26 mouse cellular contexts compared by ENCODE assay signal in genomic region chr7:44221601-44222000, GRCm38 (mm10). TPM values are rescaled to one million over a fixed set of nuclear protein-coding genes. Genes with fewer than 3 reads are reported as not detected.
DNase-seq lines count a peak whose midpoint lies in the region; ATAC-seq and TF ChIP-seq lines count a peak whose summit lies in the region.
"Not testable (repeated sequence)": the region's sequence is repeated elsewhere in the genome, so short reads cannot be mapped to it uniquely, and the experiment has no call there.
"Had no signal": no experiment of that assay in that cellular context is flagged by ENCODE, and none has a peak within 500 bp of the region (broad histone marks: within the 10 kb centered on the region; RNA-seq: fewer than 3 reads in every experiment).

No protein-coding gene starts in this region.

- ATAC-seq in erythroblast, adult 5-6 weeks (replicated peaks; ENCODE audit: low FRiP score, poor library complexity, severe bottlenecking): 0 out of 2 replicates have a peak, but pooled peaks have one; percentile 30
- peak; percentile 39; the same call in 1 of the 2 replicates for ATAC-seq in heart, embryonic 12.5 days (ENCODE audit: insufficient number of reproducible peaks, low FRiP score)
- ATAC-seq in intestine, embryonic 16.5 days: peak; percentile 82
- ATAC-seq in liver, embryonic 12.5 days: peak; percentile 52; the same call in 1 of the 2 replicates
- ATAC-seq in stomach, embryonic 15.5 days (ENCODE audit: insufficient read depth, low FRiP score, low read depth): peak; percentile 54; the same call in 1 of the 2 replicates

- not testable (repeated sequence) for H3K79me2 ChIP-seq in MEL (ENCODE audit: control insufficient read depth, insufficient read depth, low read length, poor library complexity)

- not testable (repeated sequence) for TF ChIP-seq POLR2A in MEL (IDR thresholded peaks at IDR 0.05; ENCODE audit: control insufficient read depth in 1 of 2, insufficient read depth in 1 of 2, low read depth in 1 of 2, low read length in 2 of 2, poor library complexity in 1 of 2); small intestine, adult 2 months (IDR thresholded peaks at IDR 0.05; ENCODE audit: low read depth, low read length)

- not testable (repeated sequence) for H3K9ac ChIP-seq in MEL (ENCODE audit: control insufficient read depth, low read depth, low read length, poor library complexity, severe bottlenecking); heart, embryonic 12.5 days; intestine, embryonic 16.5 days (ENCODE audit: low read depth, low read length); liver, embryonic 12.5 days; stomach, embryonic 15.5 days

- WGBS in heart, embryonic 12.5 days: 57% methylated on average over 8 of the region's 10 CpGs
- WGBS in intestine, embryonic 16.5 days: 59% methylated on average over 8 of the region's 10 CpGs
- WGBS in large intestine, adult 2 months: 37% methylated on average over 10 of the region's 10 CpGs
- 47% methylated on average over 9 of the region's 10 CpGs for WGBS in liver, embryonic 12.5 days (ENCODE audit: insufficient replicate concordance)
- WGBS in small intestine, adult 2 months: 28% methylated on average over 9 of the region's 10 CpGs
- 62% methylated on average over 9 of the region's 10 CpGs for WGBS in stomach, embryonic 15.5 days

- peaks cover 0 to 18% of the 10 kb centered on the region in 2 experiments; a peak in 2 of 4 replicates for H3K4me1 ChIP-seq in MEL (ENCODE audit: control insufficient read depth in 1 of 2, insufficient read depth in 2 of 2, low read length in 2 of 2)
- not testable (repeated sequence) for H3K4me1 ChIP-seq in heart, embryonic 12.5 days (replicated peaks); intestine, embryonic 16.5 days (ENCODE audit: control insufficient read depth, insufficient read depth, low read length); liver, embryonic 12.5 days; stomach, embryonic 15.5 days
- peaks cover 15% of the 10 kb centered on the region; the same call in 1 of the 2 replicates for H3K4me1 ChIP-seq in small intestine, adult 2 months (ENCODE audit: control insufficient read depth, insufficient read depth, insufficient read length, low read length)

- not testable (repeated sequence) for H3K4me2 ChIP-seq in heart, embryonic 12.5 days; intestine, embryonic 16.5 days (ENCODE audit: low read depth, low read length); stomach, embryonic 15.5 days
- peak overlapping the region; percentile 3; the same call in 1 of the 2 replicates for H3K4me2 ChIP-seq in liver, embryonic 12.5 days

- not testable (repeated sequence) for TF ChIP-seq RAD21 in MEL (IDR thresholded peaks at IDR 0.05; ENCODE audit: low read depth, low read length)

- not testable (repeated sequence) for H3K9me3 ChIP-seq in MEL (replicated peaks; ENCODE audit: insufficient read depth, low read length); heart, embryonic 12.5 days (replicated peaks); intestine, embryonic 16.5 days (ENCODE audit: control insufficient read depth, low read length); liver, embryonic 12.5 days (replicated peaks); stomach, embryonic 15.5 days

- not testable (repeated sequence) for H3K27me3 ChIP-seq in MEL (ENCODE audit: control insufficient read depth in 1 of 2, insufficient read depth in 2 of 2, low read length in 2 of 2); heart, embryonic 12.5 days (replicated peaks); intestine, embryonic 16.5 days (replicated peaks; ENCODE audit: control insufficient read depth, insufficient read depth, low read length); liver, embryonic 12.5 days (replicated peaks); small intestine, adult 2 months (ENCODE audit: control insufficient read depth, insufficient read depth, low read length); stomach, embryonic 15.5 days (replicated peaks)

- TF ChIP-seq EP300 in MEL (IDR thresholded peaks at IDR 0.05; ENCODE audit: low read depth in 1 of 2, low read length in 2 of 2): not testable (repeated sequence)

- DNase-seq in MEL (ENCODE audit: low read depth, low spot score): peak; percentile 41
- DNase-seq in large intestine, adult 2 months (ENCODE audit: low read depth, low spot score): peak; percentile 57

- not testable (repeated sequence) for H3K27ac ChIP-seq in MEL (ENCODE audit: control insufficient read depth, low read depth, low read length); heart, embryonic 12.5 days (ENCODE audit: poor library complexity, severe bottlenecking); intestine, embryonic 16.5 days (ENCODE audit: low read length); liver, embryonic 12.5 days; stomach, embryonic 15.5 days
- peak overlapping the region; percentile 6; the same call in 1 of the 2 replicates for H3K27ac ChIP-seq in small intestine, adult 2 months (ENCODE audit: insufficient read depth, low read depth, low read length)

- TF ChIP-seq CTCF in MEL (IDR thresholded peaks at IDR 0.05 in 2 of 3, conservative IDR thresholded peaks at IDR 0.05 in 1 of 3; ENCODE audit: control insufficient read depth in 1 of 3, insufficient read depth in 1 of 3, low read depth in 2 of 3, low read length in 3 of 3, poor library complexity in 1 of 3, severe bottlenecking in 1 of 3); small intestine, adult 2 months (IDR thresholded peaks at IDR 0.05; ENCODE audit: extremely low read depth, insufficient read length, insufficient replicate concordance, low read depth, low read length): not testable (repeated sequence)

- H3K36me3 ChIP-seq in MEL (ENCODE audit: control insufficient read depth in 1 of 2, insufficient read depth in 2 of 2, low read length in 2 of 2); heart, embryonic 12.5 days; intestine, embryonic 16.5 days (ENCODE audit: control insufficient read depth, insufficient read depth, low read length); liver, embryonic 12.5 days; small intestine, adult 2 months (ENCODE audit: control insufficient read depth, insufficient read depth, low read length); stomach, embryonic 15.5 days: not testable (repeated sequence)

- not testable (repeated sequence) for H3K4me3 ChIP-seq in MEL (ENCODE audit: control insufficient read depth in 1 of 2, insufficient read depth in 1 of 2, low read depth in 2 of 2, low read length in 2 of 2); heart, embryonic 12.5 days; intestine, embryonic 16.5 days (ENCODE audit: low read length); liver, embryonic 12.5 days; small intestine, adult 2 months (ENCODE audit: low read depth, low read length); stomach, embryonic 15.5 days (replicated peaks)

RNA-seq across cellular contexts. Expression of gene Klk1, which starts 3.6 kb away (rescaled TPM):
- total RNA-seq in MEL (2012; rRNA removed): not detected in 2 replicates
- not detected for polyA plus RNA-seq in MEL (2012; ENCODE audit: insufficient read depth in 1 of 2, insufficient read length in 2 of 2, low read depth in 1 of 2, low replicate concordance in 2 of 2, missing spikeins in 1 of 2)
- not detected in 2 replicates for total RNA-seq in erythroblast, adult 5-6 weeks (2015; ENCODE audit: low replicate concordance)
- total RNA-seq in erythroblast, adult 5-6 weeks (2017; ENCODE audit: low replicate concordance): not detected in 2 replicates
- not detected in 2 replicates for polyA plus RNA-seq in heart, embryonic 12.5 days (2016; fragmentation: Nextera tagmentation; extraction: Ambion mirVana)
- 44.2 and 51.8 TPM in 2 replicates for polyA plus RNA-seq in intestine, embryonic 16.5 days (2015; fragmentation: Nextera tagmentation; extraction: Ambion mirVana)
- polyA plus RNA-seq in large intestine, adult 2 months (2012; rRNA removed): 389 and 435 TPM in 2 replicates
- not detected in 2 replicates for polyA plus RNA-seq in liver, embryonic 12.5 days (2016; fragmentation: Nextera tagmentation; extraction: Ambion mirVana)
- polyA plus RNA-seq in small intestine, adult 2 months (2012; rRNA removed): 153 and 2,676 TPM in 2 replicates
- 16.1 and 19.4 TPM in 2 replicates for polyA plus RNA-seq in stomach, embryonic 15.5 days (2015; fragmentation: Nextera tagmentation; extraction: Ambion mirVana)
- total RNA-seq: adrenal gland, postnatal 36 days; CH12.LX; forebrain, postnatal 0 days; G1E had no signal
- polyA plus RNA-seq: activated CD4-positive, CD25-positive, alpha-beta regulatory T cell, adult 4 months; cortical plate, adult 2 months; embryonic facial prominence, embryonic 10.5 days; embryonic facial prominence, embryonic 12.5 days; embryonic facial prominence, embryonic 14.5 days; erythroblast, embryonic 14.5 days; forebrain, embryonic 11.5 days; forebrain, embryonic 13.5 days; forebrain, embryonic 15.5 days; forebrain, postnatal 0 days; G1E had no signal

RNA-seq across cellular contexts. Expression of gene Klk1b5, which starts 5.9 kb away (rescaled TPM):
- not detected in 2 replicates for total RNA-seq in MEL (2012; rRNA removed)
- not detected for polyA plus RNA-seq in MEL (2012; ENCODE audit: insufficient read depth in 1 of 2, insufficient read length in 2 of 2, low read depth in 1 of 2, low replicate concordance in 2 of 2, missing spikeins in 1 of 2)
- total RNA-seq in erythroblast, adult 5-6 weeks (2015; ENCODE audit: low replicate concordance): not detected in 2 replicates
- total RNA-seq in erythroblast, adult 5-6 weeks (2017; ENCODE audit: low replicate concordance): not detected in 2 replicates
- polyA plus RNA-seq in heart, embryonic 12.5 days (2016; fragmentation: Nextera tagmentation; extraction: Ambion mirVana): not detected in 2 replicates
- polyA plus RNA-seq in intestine, embryonic 16.5 days (2015; fragmentation: Nextera tagmentation; extraction: Ambion mirVana): 0.10 and 0.16 TPM in 2 replicates
- polyA plus RNA-seq in large intestine, adult 2 months (2012; rRNA removed): 0.06 and 0.12 TPM in 2 replicates
- not detected in 2 replicates for polyA plus RNA-seq in liver, embryonic 12.5 days (2016; fragmentation: Nextera tagmentation; extraction: Ambion mirVana)
- polyA plus RNA-seq in small intestine, adult 2 months (2012; rRNA removed): 0.28 and 19.2 TPM in 2 replicates
- polyA plus RNA-seq in stomach, embryonic 15.5 days (2015; fragmentation: Nextera tagmentation; extraction: Ambion mirVana): 0.13 and 0.15 TPM in 2 replicates
- total RNA-seq: adrenal gland, adult 18-20 months; adrenal gland, adult 8-10 months; adrenal gland, postnatal 14 days; adrenal gland, postnatal 36 days; CH12.LX; forebrain, postnatal 0 days; G1E had no signal
- polyA plus RNA-seq: activated CD4-positive, CD25-positive, alpha-beta regulatory T cell, adult 4 months; CD4-positive, CD25-positive, alpha-beta regulatory T cell, adult 4 months; cerebellum, adult 2 months; cortical plate, adult 2 months; embryonic facial prominence, embryonic 10.5 days; embryonic facial prominence, embryonic 12.5 days; embryonic facial prominence, embryonic 14.5 days; erythroblast, embryonic 14.5 days; forebrain, embryonic 11.5 days; forebrain, embryonic 13.5 days; forebrain, embryonic 15.5 days; forebrain, postnatal 0 days; G1E had no signal

RNA-seq across cellular contexts. Expression of gene Klk1b4, which starts 14.4 kb away (rescaled TPM):
- total RNA-seq in MEL (2012; rRNA removed): not detected in 2 replicates
- polyA plus RNA-seq in MEL (2012; ENCODE audit: insufficient read depth in 1 of 2, insufficient read length in 2 of 2, low read depth in 1 of 2, low replicate concordance in 2 of 2, missing spikeins in 1 of 2): not detected
- total RNA-seq in erythroblast, adult 5-6 weeks (2015; ENCODE audit: low replicate concordance): not detected in 2 replicates
- total RNA-seq in erythroblast, adult 5-6 weeks (2017; ENCODE audit: low replicate concordance): not detected in 2 replicates
- polyA plus RNA-seq in heart, embryonic 12.5 days (2016; fragmentation: Nextera tagmentation; extraction: Ambion mirVana): not detected in 2 replicates
- 0.16 and 0.37 TPM in 2 replicates for polyA plus RNA-seq in intestine, embryonic 16.5 days (2015; fragmentation: Nextera tagmentation; extraction: Ambion mirVana)
- not detected in 2 replicates for polyA plus RNA-seq in large intestine, adult 2 months (2012; rRNA removed)
- not detected in 2 replicates for polyA plus RNA-seq in liver, embryonic 12.5 days (2016; fragmentation: Nextera tagmentation; extraction: Ambion mirVana)
- 10.1 TPM in 1 of 2 replicates, not detected in the other for polyA plus RNA-seq in small intestine, adult 2 months (2012; rRNA removed)
- 0.22 and 0.32 TPM in 2 replicates for polyA plus RNA-seq in stomach, embryonic 15.5 days (2015; fragmentation: Nextera tagmentation; extraction: Ambion mirVana)
- total RNA-seq: adrenal gland, adult 18-20 months; adrenal gland, adult 8-10 months; adrenal gland, postnatal 14 days; adrenal gland, postnatal 36 days; CH12.LX; forebrain, postnatal 0 days; G1E had no signal
- polyA plus RNA-seq: activated CD4-positive, CD25-positive, alpha-beta regulatory T cell, adult 4 months; CD4-positive, CD25-positive, alpha-beta regulatory T cell, adult 4 months; cerebellum, adult 2 months; cortical plate, adult 2 months; embryonic facial prominence, embryonic 10.5 days; embryonic facial prominence, embryonic 12.5 days; embryonic facial prominence, embryonic 14.5 days; erythroblast, embryonic 14.5 days; forebrain, embryonic 11.5 days; forebrain, embryonic 13.5 days; forebrain, embryonic 15.5 days; forebrain, postnatal 0 days; G1E had no signal

RNA-seq across cellular contexts. Expression of gene Gm36864, which starts 14.4 kb away (rescaled TPM):
- total RNA-seq in MEL (2012; rRNA removed): not detected in 2 replicates
- under 1 TPM in 1 of 2 experiments, not detected in 1; 0.08 TPM for polyA plus RNA-seq in MEL (2012; ENCODE audit: insufficient read depth in 1 of 2, insufficient read length in 2 of 2, low read depth in 1 of 2, low replicate concordance in 2 of 2, missing spikeins in 1 of 2)
- total RNA-seq in erythroblast, adult 5-6 weeks (2015; ENCODE audit: low replicate concordance): not detected in 2 replicates
- total RNA-seq in erythroblast, adult 5-6 weeks (2017; ENCODE audit: low replicate concordance): not detected in 2 replicates
- polyA plus RNA-seq in heart, embryonic 12.5 days (2016; fragmentation: Nextera tagmentation; extraction: Ambion mirVana): not detected in 2 replicates
- polyA plus RNA-seq in intestine, embryonic 16.5 days (2015; fragmentation: Nextera tagmentation; extraction: Ambion mirVana): 0.09 TPM in 1 of 2 replicates, not detected in the other
- 0.06 TPM in 1 of 2 replicates, not detected in the other for polyA plus RNA-seq in large intestine, adult 2 months (2012; rRNA removed)
- 0.08 TPM in 1 of 2 replicates, not detected in the other for polyA plus RNA-seq in liver, embryonic 12.5 days (2016; fragmentation: Nextera tagmentation; extraction: Ambion mirVana)
- not detected in 2 replicates for polyA plus RNA-seq in small intestine, adult 2 months (2012; rRNA removed)
- polyA plus RNA-seq in stomach, embryonic 15.5 days (2015; fragmentation: Nextera tagmentation; extraction: Ambion mirVana): 0.17 TPM in 1 of 2 replicates, not detected in the other
- total RNA-seq: adrenal gland, adult 18-20 months; adrenal gland, adult 8-10 months; adrenal gland, postnatal 14 days; adrenal gland, postnatal 36 days; CH12.LX; forebrain, postnatal 0 days had no signal
- polyA plus RNA-seq: activated CD4-positive, CD25-positive, alpha-beta regulatory T cell, adult 4 months; CD4-positive, CD25-positive, alpha-beta regulatory T cell, adult 4 months; cerebellum, adult 2 months; cortical plate, adult 2 months; embryonic facial prominence, embryonic 12.5 days; embryonic facial prominence, embryonic 14.5 days; erythroblast, embryonic 14.5 days; forebrain, embryonic 11.5 days; forebrain, embryonic 13.5 days; forebrain, embryonic 15.5 days; forebrain, postnatal 0 days; G1E had no signal

RNA-seq across cellular contexts. Expression of gene Klk1b3, which starts 23.6 kb away (rescaled TPM):
- not detected in 2 replicates for total RNA-seq in MEL (2012; rRNA removed)
- polyA plus RNA-seq in MEL (2012; ENCODE audit: insufficient read depth in 1 of 2, insufficient read length in 2 of 2, low read depth in 1 of 2, low replicate concordance in 2 of 2, missing spikeins in 1 of 2): not detected
- total RNA-seq in erythroblast, adult 5-6 weeks (2015; ENCODE audit: low replicate concordance): not detected in 2 replicates
- total RNA-seq in erythroblast, adult 5-6 weeks (2017; ENCODE audit: low replicate concordance): not detected in 2 replicates
- not detected in 2 replicates for polyA plus RNA-seq in heart, embryonic 12.5 days (2016; fragmentation: Nextera tagmentation; extraction: Ambion mirVana)
- 0.21 and 0.55 TPM in 2 replicates for polyA plus RNA-seq in intestine, embryonic 16.5 days (2015; fragmentation: Nextera tagmentation; extraction: Ambion mirVana)
- polyA plus RNA-seq in large intestine, adult 2 months (2012; rRNA removed): 0.12 and 0.18 TPM in 2 replicates
- polyA plus RNA-seq in liver, embryonic 12.5 days (2016; fragmentation: Nextera tagmentation; extraction: Ambion mirVana): not detected in 2 replicates
- 0.19 and 4.6 TPM in 2 replicates for polyA plus RNA-seq in small intestine, adult 2 months (2012; rRNA removed)
- 0.85 and 0.95 TPM in 2 replicates for polyA plus RNA-seq in stomach, embryonic 15.5 days (2015; fragmentation: Nextera tagmentation; extraction: Ambion mirVana)
- total RNA-seq: adrenal gland, adult 18-20 months; adrenal gland, adult 8-10 months; adrenal gland, postnatal 14 days; adrenal gland, postnatal 36 days; CH12.LX; forebrain, postnatal 0 days; G1E had no signal
- polyA plus RNA-seq: activated CD4-positive, CD25-positive, alpha-beta regulatory T cell, adult 4 months; CD4-positive, CD25-positive, alpha-beta regulatory T cell, adult 4 months; cerebellum, adult 2 months; embryonic facial prominence, embryonic 10.5 days; embryonic facial prominence, embryonic 12.5 days; embryonic facial prominence, embryonic 14.5 days; erythroblast, embryonic 14.5 days; forebrain, embryonic 11.5 days; forebrain, embryonic 13.5 days; forebrain, embryonic 15.5 days; forebrain, postnatal 0 days; G1E had no signal

Comparison
In these comparisons a context has a peak if more than half of its experiments do, and no peak if none do; other contexts are left out.
1. ATAC-seq: peak in every context shown above with its lines; median percentile 82 in intestine, embryonic 16.5 days; 54 in stomach, embryonic 15.5 days; 52 in liver, embryonic 12.5 days; 39 in heart, embryonic 12.5 days; 30 in erythroblast, adult 5-6 weeks.
2. RNA of gene Klk1, which starts 3.6 kb away (polyA plus RNA-seq): 389 to 435 TPM in large intestine, adult 2 months, 153 to 2,676 TPM in small intestine, adult 2 months, 44.2 to 51.8 TPM in intestine, embryonic 16.5 days and 16.1 to 19.4 TPM in stomach, embryonic 15.5 days; not detected in MEL, not detected in heart, embryonic 12.5 days and not detected in liver, embryonic 12.5 days; every median in the first group is over 10 times any median in the second.